Mouse (Mus musculus): ENCODE data around the gene Gm17349. TPM values are rescaled to one million over a fixed set of nuclear protein-coding genes. Genes with fewer than 3 reads are reported as not detected.
A peak's percentile ranks its signal among the peaks of the same experiment; 100 is the strongest.

Gene Gm17349
- polyA plus RNA-seq, 1 experiment from 2014 or later = not detected

DNA sequence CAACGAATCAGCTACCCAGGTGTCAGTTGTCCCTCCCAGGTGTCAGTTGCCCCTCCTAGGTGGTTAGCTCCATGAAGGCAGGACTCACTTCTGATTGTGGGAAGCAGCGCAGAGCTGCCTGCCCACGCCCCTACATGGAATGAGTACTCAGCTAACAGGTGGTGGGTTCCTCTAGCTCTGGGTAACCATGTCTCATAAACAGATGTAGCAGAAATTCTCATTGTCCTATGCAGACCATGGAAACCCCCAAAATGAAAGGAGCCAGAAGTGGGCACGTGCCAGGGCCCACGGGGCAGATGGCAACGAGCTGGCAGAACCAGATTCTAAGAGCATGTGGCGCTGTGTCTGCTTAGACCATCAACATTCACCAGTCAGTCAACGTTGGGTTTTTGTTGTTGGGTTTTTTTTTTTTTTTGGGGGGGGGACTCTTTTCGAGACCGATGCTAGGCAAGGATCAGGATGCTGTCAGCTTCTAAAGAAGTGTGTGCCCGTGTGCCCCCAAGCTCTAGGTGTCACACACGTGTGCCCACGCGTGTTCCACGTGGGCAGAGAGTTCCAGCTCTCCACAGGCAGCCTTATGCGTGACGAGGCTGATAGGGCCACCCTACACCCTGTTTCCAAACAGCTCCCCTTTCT lies 41.2 kb downstream of the Gm17349 start:
- no peaks in the 10 kb centered on the region for H3K36me3 ChIP-seq (ENCODE audit: control insufficient read depth, insufficient read depth, low read length)
- peak; percentile 72 for DNase-seq (ENCODE audit: low spot score)
- H3K9ac ChIP-seq (ENCODE audit: low read length) = peak overlapping the region; percentile 71
- H3K4me2 ChIP-seq (ENCODE audit: low read length) = peak overlapping the region; percentile 69
- WGBS = 2% methylated on average over 17 of the region's 17 CpGs
- peak; percentile 24; the same call in 1 of the 2 replicates for ATAC-seq
- peak overlapping the region; percentile 33 for H3K4me3 ChIP-seq (ENCODE audit: low read depth, low read length)
- H3K27me3 ChIP-seq (replicated peaks; ENCODE audit: control insufficient read depth, insufficient read depth, low read length) = no peaks in the 10 kb centered on the region
- peaks cover 22% of the 10 kb centered on the region for H3K4me1 ChIP-seq (ENCODE audit: control insufficient read depth, insufficient read depth, low read length)
- peak overlapping the region; percentile 89 for H3K27ac ChIP-seq (ENCODE audit: low read depth, low read length)
- no peaks in the 10 kb centered on the region for H3K9me3 ChIP-seq (replicated peaks; ENCODE audit: control insufficient read depth, low read length)

- 46% methylated on average over 7 of the region's 7 CpGs for WGBS
- no peaks in the 10 kb centered on the region for H3K9me3 ChIP-seq (replicated peaks; ENCODE audit: control insufficient read depth, low read length)
- H3K9ac ChIP-seq (ENCODE audit: low read length) = no peak overlapping the region
- no peak overlapping the region for H3K4me3 ChIP-seq (ENCODE audit: low read depth, low read length)
- H3K27ac ChIP-seq (ENCODE audit: low read depth, low read length) = no peak overlapping the region
- H3K4me2 ChIP-seq (ENCODE audit: low read length) = no peak overlapping the region
- no peaks in the 10 kb centered on the region for H3K27me3 ChIP-seq (replicated peaks; ENCODE audit: control insufficient read depth, insufficient read depth, low read length)
- no peak for ATAC-seq
- no peaks in the 10 kb centered on the region for H3K36me3 ChIP-seq (ENCODE audit: control insufficient read depth, insufficient read depth, low read length)
- H3K4me1 ChIP-seq (ENCODE audit: control insufficient read depth, insufficient read depth, low read length) = peaks cover 22% of the 10 kb centered on the region
- DNase-seq (ENCODE audit: low spot score) = no peak
These were observed 42.9 kb downstream of the Gm17349 start for GRCm38 (mm10) chr15:99662371-99662770.

GRCm38 (mm10) chr15:99661121-99661830 lies 44.0 kb downstream of the Gm17349 start:
- H3K9me3 ChIP-seq (replicated peaks; ENCODE audit: control insufficient read depth, low read length) = no peaks in the 10 kb centered on the region
- no peak overlapping the region for H3K27ac ChIP-seq (ENCODE audit: low read depth, low read length)
- WGBS = 88% methylated on average over 15 of the region's 15 CpGs
- DNase-seq (ENCODE audit: low spot score) (no peak), ATAC-seq (no peak)
- no peak overlapping the region for H3K4me3 ChIP-seq (ENCODE audit: low read depth, low read length)
- H3K4me2 ChIP-seq (ENCODE audit: low read length) = no peak overlapping the region
- no peaks in the 10 kb centered on the region; the same call in 1 of the 2 replicates for H3K27me3 ChIP-seq (replicated peaks; ENCODE audit: control insufficient read depth, insufficient read depth, low read length)
- peaks cover 19% of the 10 kb centered on the region for H3K4me1 ChIP-seq (ENCODE audit: control insufficient read depth, insufficient read depth, low read length)
- H3K9ac ChIP-seq (ENCODE audit: low read length) = no peak overlapping the region
- H3K36me3 ChIP-seq (ENCODE audit: control insufficient read depth, insufficient read depth, low read length) = no peaks in the 10 kb centered on the region

- Histone ChIP-seq H3K9ac (ENCODE audit: low read length) (no peak overlapping the region), H3K9me3 (replicated peaks; ENCODE audit: control insufficient read depth, low read length) (no peaks in the 10 kb centered on the region), H3K4me1 (ENCODE audit: control insufficient read depth, insufficient read depth, low read length) (peaks cover 5% of the 10 kb centered on the region; the same call in 1 of the 2 replicates), H3K36me3 (ENCODE audit: control insufficient read depth, insufficient read depth, low read length) (no peaks in the 10 kb centered on the region), H3K4me2 (ENCODE audit: low read length) (no peak overlapping the region), H3K27me3 (replicated peaks; ENCODE audit: control insufficient read depth, insufficient read depth, low read length) (peaks cover 15% of the 10 kb centered on the region; the same call in 1 of the 2 replicates), H3K4me3 (ENCODE audit: low read depth, low read length) (no peak overlapping the region), H3K27ac (ENCODE audit: low read depth, low read length) (no peak overlapping the region)
- no peak for DNase-seq (ENCODE audit: low spot score)
- WGBS = 45% methylated on average over 2 of the region's 2 CpGs
- ATAC-seq = no peak
These were observed 46.9 kb downstream of the Gm17349 start for GRCm38 (mm10) chr15:99658437-99658836.

DNA sequence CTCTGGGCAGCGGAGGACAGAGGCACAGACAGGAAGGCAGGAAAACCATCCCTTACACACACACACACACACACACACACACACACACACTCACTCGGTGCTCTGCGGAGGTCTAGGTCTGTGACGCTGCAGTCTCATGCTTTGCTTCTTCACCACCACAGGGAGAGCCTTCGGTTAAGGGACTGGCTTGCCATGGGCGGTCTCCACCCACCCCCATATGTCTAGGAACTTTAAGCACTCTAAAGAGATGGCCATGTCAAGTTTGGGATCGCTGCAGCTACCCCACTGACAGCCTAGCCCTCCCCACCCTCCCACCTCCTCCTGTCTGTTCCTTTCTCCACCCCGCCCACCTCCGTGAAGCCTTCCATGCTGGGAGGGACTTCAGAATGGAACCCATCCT lies 49.3 kb downstream of the Gm17349 start:
- Histone ChIP-seq H3K9ac (ENCODE audit: low read length) (no peak overlapping the region), H3K27me3 (replicated peaks; ENCODE audit: control insufficient read depth, insufficient read depth, low read length) (peaks cover 15% of the 10 kb centered on the region; the same call in 1 of the 2 replicates), H3K36me3 (ENCODE audit: control insufficient read depth, insufficient read depth, low read length) (no peaks in the 10 kb centered on the region), H3K27ac (ENCODE audit: low read depth, low read length) (no peak overlapping the region), H3K4me1 (ENCODE audit: control insufficient read depth, insufficient read depth, low read length) (peaks cover 6% of the 10 kb centered on the region; the same call in 1 of the 2 replicates), H3K9me3 (replicated peaks; ENCODE audit: control insufficient read depth, low read length) (no peaks in the 10 kb centered on the region), H3K4me3 (ENCODE audit: low read depth, low read length) (no peak overlapping the region), H3K4me2 (ENCODE audit: low read length) (no peak overlapping the region)
- no peak for DNase-seq (ENCODE audit: low spot score)
- WGBS = 48% methylated on average over 9 of the region's 9 CpGs
- ATAC-seq = no peak

DNA sequence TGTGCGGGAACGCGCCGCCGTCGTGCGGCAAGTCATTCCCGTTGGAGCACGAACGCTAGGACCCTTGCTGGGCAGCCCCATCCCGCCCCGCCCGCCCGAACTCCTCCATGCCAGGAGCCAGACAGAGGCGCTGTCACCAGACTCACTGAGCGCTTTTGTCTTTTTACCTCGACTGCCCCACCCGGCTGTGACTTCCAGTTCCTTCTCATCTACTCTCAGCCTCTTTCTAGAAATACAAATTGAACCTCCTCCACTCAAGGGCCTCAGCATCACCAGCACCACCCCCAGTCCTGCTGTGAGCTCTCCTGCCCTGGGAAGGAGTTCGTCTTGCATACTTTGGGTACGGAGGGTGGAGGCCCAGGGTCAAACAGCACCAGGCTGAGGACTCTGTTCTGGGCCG lies 51.4 kb downstream of the Gm17349 start:
- peak overlapping the region; percentile 40; the same call in 1 of the 2 replicates for H3K9ac ChIP-seq (ENCODE audit: low read length)
- no peaks in the 10 kb centered on the region for H3K36me3 ChIP-seq (ENCODE audit: control insufficient read depth, insufficient read depth, low read length)
- H3K4me1 ChIP-seq (ENCODE audit: control insufficient read depth, insufficient read depth, low read length) = peaks cover 22% of the 10 kb centered on the region
- H3K27me3 ChIP-seq (replicated peaks; ENCODE audit: control insufficient read depth, insufficient read depth, low read length) = peaks cover 15% of the 10 kb centered on the region; the same call in 1 of the 2 replicates
- DNase-seq (ENCODE audit: low spot score) (no peak), ATAC-seq (no peak)
- H3K9me3 ChIP-seq (replicated peaks; ENCODE audit: control insufficient read depth, low read length) = no peaks in the 10 kb centered on the region
- H3K4me2 ChIP-seq (ENCODE audit: low read length) = peak overlapping the region; percentile 39
- no peak overlapping the region for H3K27ac ChIP-seq (ENCODE audit: low read depth, low read length)
- WGBS = 4% methylated on average over 19 of the region's 21 CpGs
- H3K4me3 ChIP-seq (ENCODE audit: low read depth, low read length) = no peak overlapping the region

DNA sequence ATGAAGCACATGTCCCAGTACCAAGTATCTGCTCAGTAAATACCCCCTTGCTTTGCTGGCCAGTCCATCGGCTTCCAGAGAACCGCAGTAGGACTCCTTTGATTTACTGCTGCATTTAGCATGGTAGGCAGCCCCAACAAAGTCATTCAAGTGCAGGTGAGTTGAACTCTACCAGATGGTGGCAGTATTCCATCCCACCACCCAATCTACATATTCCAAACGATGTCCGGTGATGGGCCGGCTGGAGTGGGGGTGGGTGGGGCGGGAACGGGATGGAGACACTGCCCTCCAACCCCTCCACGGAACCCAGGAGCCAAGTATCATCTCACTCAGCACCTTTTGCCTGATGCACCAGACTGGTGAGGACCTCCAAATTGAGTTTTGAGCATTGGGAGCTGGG lies 52.0 kb downstream of the Gm17349 start:
- no peak for DNase-seq (ENCODE audit: low spot score)
- H3K4me3 ChIP-seq (ENCODE audit: low read depth, low read length) = no peak overlapping the region

More for the DNA sequence above, 52.0 kb downstream of the Gm17349 start:
- WGBS = 13% methylated on average over 8 of the region's 8 CpGs
- Histone ChIP-seq H3K4me2 (ENCODE audit: low read length) (peak overlapping the region; percentile 39), H3K27ac (ENCODE audit: low read depth, low read length) (no peak overlapping the region), H3K36me3 (ENCODE audit: control insufficient read depth, insufficient read depth, low read length) (no peaks in the 10 kb centered on the region), H3K4me1 (ENCODE audit: control insufficient read depth, insufficient read depth, low read length) (peaks cover 27% of the 10 kb centered on the region), H3K9ac (ENCODE audit: low read length) (0 out of 2 replicates have a peak overlapping the region, but pooled peaks have one; percentile 40), H3K27me3 (replicated peaks; ENCODE audit: control insufficient read depth, insufficient read depth, low read length) (peaks cover 15% of the 10 kb centered on the region; the same call in 1 of the 2 replicates), H3K9me3 (replicated peaks; ENCODE audit: control insufficient read depth, low read length) (no peaks in the 10 kb centered on the region)
- ATAC-seq = no peak
